Mouse (Mus musculus) forebrain, postnatal 0 days (tissue): ENCODE measurements around the gene Fbxw8. TPM values are rescaled to one million over a fixed set of nuclear protein-coding genes. Genes with fewer than 3 reads are reported as not detected.

Source experiments
- ATAC-seq: fragments of 200-750 bp; cut with Nextera tagmentation; 2 replicates; pipeline ENCODE4 v1.8.0; 2017; ENCODE audit warnings: mild to moderate bottlenecking, moderate library complexity
- DNase-seq: peaks from one replicate; pipeline ENCODE4 v3.0.0-alpha.2; 2015
- H3K27ac ChIP-seq: fragments of 300-500 bp; sonication (generic); 2 replicates; pipeline ENCODE4 v1.5.1; 2014; ENCODE audit warnings: low read depth, mild to moderate bottlenecking, antibody characterized with exemption, low read length, moderate library complexity, mixed read lengths
- H3K27me3 ChIP-seq: fragments of 300-500 bp; sonication (generic); 2 replicates; pipeline ENCODE4 v1.6.1; 2014; ENCODE audit warnings: mild to moderate bottlenecking, low read length, mixed read lengths; ENCODE audit not compliant: insufficient read depth
- H3K36me3 ChIP-seq: fragments of 300-500 bp; sonication (generic); 2 replicates; pipeline ENCODE4 v1.6.1; 2014; ENCODE audit warnings: mild to moderate bottlenecking, moderate library complexity; ENCODE audit not compliant: insufficient read depth
- H3K4me1 ChIP-seq: fragments of 300-500 bp; sonication (generic); 2 replicates; pipeline ENCODE4 v1.6.1; 2014; ENCODE audit warnings: antibody characterized with exemption; ENCODE audit not compliant: insufficient read depth
- H3K4me2 ChIP-seq: fragments of 300-500 bp; sonication (generic); 2 replicates; pipeline ENCODE4 v1.6.1; 2014; ENCODE audit warnings: low read depth, mild to moderate bottlenecking, moderate library complexity
- H3K4me3 ChIP-seq: fragments of 300-500 bp; sonication (generic); 2 replicates; pipeline ENCODE4 v1.5.1; 2014; ENCODE audit warnings: low read depth, low read length, mixed read lengths
- H3K9ac ChIP-seq: fragments of 300-500 bp; sonication (generic); 2 replicates; pipeline ENCODE4 v1.6.1; 2014; ENCODE audit warnings: mild to moderate bottlenecking
- H3K9me3 ChIP-seq: fragments of 300-500 bp; sonication (generic); 2 replicates; pipeline ENCODE4 v1.6.1; 2016; ENCODE audit warnings: low read length
- CTCF ChIP-seq: sonication (generic); IDR thresholded peaks from 2 replicates; pipeline ENCODE4 v1.5.1; 2016; ENCODE audit warnings: antibody characterized with exemption, control low read depth, low read depth
- WGBS: fragments of 180-500 bp; shearing (Covaris S2); extraction: QIAGEN DNeasy Blood & Tissue Kit; methylation state at CpG from one replicate; pipeline ENCODE4 v1.1.7; 2014; 5-methylcytosine and 5-hydroxymethylcytosine counted together
- polyA plus RNA-seq: library from polyadenylated mRNA; unstranded; fragments of >200 nt; fragmentation: Nextera tagmentation; extraction: Ambion mirVana; gene quantifications from 2 replicates; pipeline ENCODE4 v1.2.1, GENCODE M21; 2015
- total RNA-seq: library from RNA; depleted of rRNA; stranded (reverse); fragments of >200 nt; gene quantifications from 2 replicates; pipeline ENCODE4 v1.2.3, GENCODE M21; 2014

Fbxw8 gene
- total and polyA plus RNA-seq, 2 experiments from 2014 or later = 16.4 to 51.0 TPM

- TF ChIP-seq CTCF = no peak
- Histone ChIP-seq H3K27me3 (no peaks in the 10 kb centered on the region), H3K27ac (peak overlapping the region; percentile 40; the same call in 1 of the 2 replicates)
These were observed 56.0 kb downstream of the Fbxw8 start for GRCm38 (mm10) chr5:118099069-118099869.

GRCm38 (mm10) chr5:118096317-118096716 is 58.9 kb downstream of the Fbxw8 start:
- Histone ChIP-seq H3K4me2 (no peak overlapping the region), H3K27me3 (no peaks in the 10 kb centered on the region), H3K27ac (no peak overlapping the region), H3K9me3 (no peaks in the 10 kb centered on the region), H3K4me3 (no peak overlapping the region), H3K9ac (no peak overlapping the region), H3K4me1 (peaks cover 9% of the 10 kb centered on the region; the same call in 1 of the 2 replicates), H3K36me3 (peaks cover 14% of the 10 kb centered on the region)
- 75% methylated on average over 3 of the region's 3 CpGs for WGBS
- TF ChIP-seq CTCF = no peak
- no peak for ATAC-seq
- no peak for DNase-seq

More at GRCm38 (mm10) chr5:118099069-118099869, 56.0 kb downstream of the Fbxw8 start:
- WGBS = 36% methylated on average over 11 of the region's 11 CpGs
- ATAC-seq (peak; percentile 58), DNase-seq (no peak)
- no peak overlapping the region for H3K9ac ChIP-seq
- H3K4me3 ChIP-seq = no peak overlapping the region
- peaks cover 9% of the 10 kb centered on the region; the same call in 1 of the 2 replicates for H3K4me1 ChIP-seq
- H3K4me2 ChIP-seq = no peak overlapping the region
- H3K9me3 ChIP-seq = no peaks in the 10 kb centered on the region
- 0 out of 2 replicates have a peak, but pooled peaks cover 3% of the 10 kb centered on the region for H3K36me3 ChIP-seq

GRCm38 (mm10) chr5:118095849-118096248 is 59.4 kb downstream of the Fbxw8 start:
- Histone ChIP-seq H3K27me3 (no peaks in the 10 kb centered on the region), H3K4me3 (no peak overlapping the region), H3K4me1 (peaks cover 9% of the 10 kb centered on the region; the same call in 1 of the 2 replicates), H3K36me3 (peaks cover 19% of the 10 kb centered on the region), H3K4me2 (no peak overlapping the region), H3K9ac (no peak overlapping the region), H3K27ac (no peak overlapping the region), H3K9me3 (no peaks in the 10 kb centered on the region)
- ATAC-seq = no peak
- TF ChIP-seq CTCF = no peak
- DNase-seq = no peak
- WGBS = 86% methylated on average over 4 of the region's 4 CpGs

DNA sequence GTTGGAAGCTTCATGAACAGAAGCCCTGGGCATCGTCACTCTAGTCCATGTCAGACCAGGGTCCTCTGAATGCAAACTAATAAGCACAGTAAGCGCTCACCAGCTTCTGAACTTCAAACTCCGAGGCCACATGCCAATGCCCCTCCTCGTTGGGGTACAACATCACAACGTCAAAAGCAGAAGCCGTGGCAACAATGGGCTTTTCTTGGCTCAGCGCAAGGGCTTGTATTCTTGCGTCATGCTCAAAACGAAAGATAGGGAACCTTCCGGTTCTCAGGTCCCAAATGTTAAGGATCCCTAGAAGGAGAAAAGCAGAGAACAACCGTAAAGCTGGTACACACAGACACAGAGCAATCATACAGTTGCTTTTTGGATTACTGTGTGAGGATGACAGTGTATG is 59.8 kb downstream of the Fbxw8 start:
- Histone ChIP-seq H3K4me3 (no peak overlapping the region), H3K9ac (no peak overlapping the region), H3K9me3 (no peaks in the 10 kb centered on the region), H3K36me3 (peaks cover 22% of the 10 kb centered on the region), H3K4me2 (no peak overlapping the region), H3K27me3 (no peaks in the 10 kb centered on the region), H3K4me1 (peaks cover 9% of the 10 kb centered on the region; the same call in 1 of the 2 replicates), H3K27ac (no peak overlapping the region)
- TF ChIP-seq CTCF = no peak
- ATAC-seq = no peak
- WGBS = 74% methylated on average over 11 of the region's 11 CpGs
- no peak for DNase-seq

DNA sequence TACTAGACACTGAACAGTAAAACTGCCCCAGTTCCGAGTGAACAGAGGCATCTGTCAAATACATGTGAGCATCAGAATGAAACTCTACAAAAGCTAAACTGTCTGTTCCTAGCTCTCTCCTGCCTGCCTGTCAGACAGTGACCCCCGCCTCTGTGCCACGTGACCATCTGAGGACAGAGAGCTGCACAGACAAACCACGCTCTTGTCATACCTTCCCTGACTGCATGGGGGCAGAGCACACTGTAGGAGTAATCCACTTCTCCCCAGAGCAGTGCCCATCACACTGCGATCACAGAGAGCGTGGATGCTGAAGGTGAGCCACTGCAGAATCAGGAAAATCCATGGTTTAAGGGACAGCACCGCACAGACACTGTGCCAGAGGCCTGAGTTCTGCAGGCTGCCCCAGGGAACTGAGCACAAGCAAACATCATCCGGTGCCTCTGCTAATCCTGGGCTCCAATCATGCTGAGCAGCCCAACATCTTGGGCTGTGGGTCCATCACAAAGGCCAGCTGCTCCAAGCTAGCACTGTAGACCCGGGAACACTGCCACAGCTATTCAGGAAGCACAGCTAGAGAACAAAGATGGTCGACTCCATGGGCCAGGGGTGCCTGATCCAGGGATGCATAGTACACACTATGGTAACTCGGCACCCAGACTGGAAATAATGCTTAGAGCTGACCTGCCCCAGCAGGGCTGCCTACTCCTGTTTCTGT is 61.8 kb downstream of the Fbxw8 start:
- peak; percentile 45 for ATAC-seq
- H3K9ac ChIP-seq = no peak overlapping the region

GRCm38 (mm10) chr5:118090837-118091236 is 64.4 kb downstream of the Fbxw8 start:
- no peaks in the 10 kb centered on the region for H3K4me1 ChIP-seq
- ATAC-seq (no peak), DNase-seq (no peak)
- H3K27me3 ChIP-seq = no peaks in the 10 kb centered on the region
- peaks cover 25% of the 10 kb centered on the region for H3K36me3 ChIP-seq
- H3K4me2 ChIP-seq = no peak overlapping the region
- H3K4me3 ChIP-seq = no peak overlapping the region
- no peaks in the 10 kb centered on the region for H3K9me3 ChIP-seq
- no peak overlapping the region for H3K9ac ChIP-seq
- H3K27ac ChIP-seq = no peak overlapping the region
- TF ChIP-seq CTCF = peak; percentile 56
- WGBS = 95% methylated on average over 2 of the region's 2 CpGs

More for the DNA sequence above, 61.8 kb downstream of the Fbxw8 start:
- no peak overlapping the region for H3K27ac ChIP-seq
- peak; percentile 51; the same call in 1 of the 2 replicates for TF ChIP-seq CTCF
- peaks cover 25% of the 10 kb centered on the region for H3K36me3 ChIP-seq
- H3K4me1 ChIP-seq = peaks cover 2% of the 10 kb centered on the region; the same call in 1 of the 2 replicates
- no peak overlapping the region for H3K4me2 ChIP-seq
- no peak for DNase-seq
- H3K4me3 ChIP-seq = no peak overlapping the region
- 61% methylated on average over 11 of the region's 11 CpGs for WGBS
- no peaks in the 10 kb centered on the region for H3K9me3 ChIP-seq
- no peaks in the 10 kb centered on the region for H3K27me3 ChIP-seq
